Mouse (Mus musculus) liver, embryonic 12.5 days (tissue): ENCODE measurements around the gene Ecd. TPM values are rescaled to one million over a fixed set of nuclear protein-coding genes. Genes with fewer than 3 reads are reported as not detected.
A peak's percentile ranks its signal among the peaks of the same experiment; 100 is the strongest.
"Not testable (repeated sequence)": the region's sequence is repeated elsewhere in the genome, so short reads cannot be mapped to it uniquely, and the experiment has no call there.

ENCODE experiments used
- ATAC-seq: fragments of 200-750 bp; cut with Nextera tagmentation; 2 replicates; pipeline ENCODE4 v1.8.0; 2017; ENCODE audit warnings: moderate number of reproducible peaks, mild to moderate bottlenecking, moderate library complexity
- H3K27ac ChIP-seq: fragments of 300-500 bp; sonication (generic); 2 replicates; pipeline ENCODE4 v1.5.1; 2016; ENCODE audit warnings: mild to moderate bottlenecking
- H3K27me3 ChIP-seq: fragments of 300-500 bp; sonication (generic); replicated peaks from 2 replicates; pipeline ENCODE4 v1.6.1; 2016; ENCODE audit warnings: mild to moderate bottlenecking, moderate library complexity
- H3K36me3 ChIP-seq: fragments of 300-500 bp; sonication (generic); 2 replicates; pipeline ENCODE4 v1.6.1; 2016; ENCODE audit warnings: mild to moderate bottlenecking, moderate library complexity
- H3K4me1 ChIP-seq: fragments of 300-500 bp; sonication (generic); 2 replicates; pipeline ENCODE4 v1.6.1; 2016
- H3K4me2 ChIP-seq: fragments of 300-500 bp; sonication (generic); 2 replicates; pipeline ENCODE4 v1.6.1; 2016; ENCODE audit warnings: mild to moderate bottlenecking, moderate library complexity
- H3K4me3 ChIP-seq: fragments of 300-500 bp; sonication (generic); 2 replicates; pipeline ENCODE4 v1.5.1; 2016; ENCODE audit warnings: mild to moderate bottlenecking, moderate library complexity
- H3K9ac ChIP-seq: fragments of 300-500 bp; sonication (generic); 2 replicates; pipeline ENCODE4 v1.6.1; 2016; ENCODE audit warnings: mild to moderate bottlenecking, moderate library complexity
- H3K9me3 ChIP-seq: fragments of 300-500 bp; sonication (generic); replicated peaks from 2 replicates; pipeline ENCODE4 v1.6.1; 2016; ENCODE audit warnings: mild to moderate bottlenecking, moderate library complexity
- WGBS: fragments of 180-500 bp; shearing (Covaris S2); methylation state at CpG from one replicate; pipeline ENCODE4 v1.1.7; 2016; ENCODE audit not compliant: insufficient replicate concordance; 5-methylcytosine and 5-hydroxymethylcytosine counted together
- polyA plus RNA-seq: library from polyadenylated mRNA; unstranded; fragments of >200 nt; fragmentation: Nextera tagmentation; extraction: Ambion mirVana; gene quantifications from 2 replicates; pipeline ENCODE4 v1.2.1, GENCODE M21; 2016

Gene Ecd
- polyA plus RNA-seq, 1 experiment from 2014 or later, result 49.5 TPM

DNA sequence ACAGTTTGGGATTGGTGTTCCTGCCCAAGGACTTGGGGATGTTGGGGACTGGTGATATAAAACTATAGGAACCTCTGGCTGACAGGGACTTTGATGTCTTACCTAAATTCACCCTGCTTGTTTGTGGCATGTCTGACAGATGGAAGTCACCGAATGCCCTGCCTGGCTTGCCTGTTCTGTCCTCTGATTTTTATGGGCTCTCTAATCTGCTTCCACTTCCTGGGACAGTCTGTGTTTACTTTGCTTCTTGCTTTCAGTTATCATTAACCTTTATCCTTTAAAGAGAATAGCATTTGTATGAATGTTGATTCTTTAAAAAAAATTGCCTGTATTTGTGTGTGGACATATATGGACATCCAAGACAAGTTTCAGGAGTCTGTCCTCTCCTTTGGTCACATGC lies 32.8 kb downstream of the Ecd start:
- Histone ChIP-seq H3K9ac (no peak overlapping the region), H3K4me2 (no peak overlapping the region), H3K27ac (no peak overlapping the region), H3K4me3 (no peak overlapping the region), H3K9me3 (no peaks in the 10 kb centered on the region), H3K36me3 (peaks cover 46% of the 10 kb centered on the region), H3K27me3 (no peaks in the 10 kb centered on the region), H3K4me1 (no peaks in the 10 kb centered on the region)
- no peak for ATAC-seq
- 63% methylated on average over 1 of the region's 1 CpGs for WGBS

DNA sequence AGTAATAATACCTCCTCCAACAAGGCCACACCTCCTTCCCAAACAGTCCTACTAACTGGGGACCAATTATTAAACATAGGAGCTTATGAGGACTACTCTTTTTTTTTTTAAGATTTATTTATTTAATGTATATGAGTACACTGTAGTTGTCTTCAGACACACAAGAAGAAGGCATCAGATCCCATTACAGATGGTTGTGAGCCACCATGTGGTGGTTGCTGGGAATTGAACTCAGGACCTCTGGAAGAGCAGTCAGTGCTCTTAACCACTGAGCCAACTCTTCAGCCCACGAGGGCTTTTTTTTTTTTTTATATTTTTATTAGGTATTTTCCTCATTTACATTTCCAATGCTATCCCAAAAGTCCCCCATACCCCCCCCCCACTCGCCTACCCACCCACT lies 42.8 kb downstream of the Ecd start:
- not testable (repeated sequence) for H3K9ac ChIP-seq, H3K4me3 ChIP-seq, H3K9me3 ChIP-seq, H3K4me2 ChIP-seq, H3K4me1 ChIP-seq, ATAC-seq, H3K27me3 ChIP-seq, H3K27ac ChIP-seq
- peaks cover 27% of the 10 kb centered on the region for H3K36me3 ChIP-seq
- WGBS, result 78% methylated on average over 2 of the region's 2 CpGs

DNA sequence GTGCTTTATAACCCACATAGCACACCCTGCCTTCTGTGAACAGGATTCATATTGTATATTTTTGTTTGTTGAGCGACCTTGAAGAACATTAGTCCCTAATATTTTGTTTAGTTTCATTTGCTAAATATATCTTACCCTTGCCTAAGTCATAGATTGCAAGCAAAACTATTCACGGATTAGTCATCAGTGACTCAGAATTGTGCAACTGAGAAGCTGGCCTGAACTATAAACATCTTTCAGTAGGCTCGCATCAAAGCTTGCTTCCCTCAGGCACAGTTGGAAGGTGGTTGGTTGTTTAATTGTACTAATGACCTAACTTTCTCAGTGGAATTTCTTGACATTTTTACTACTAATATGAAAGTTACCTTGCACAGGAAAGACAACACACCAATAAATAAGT lies 49.8 kb downstream of the Ecd start:
- no peak for ATAC-seq
- 74% methylated on average over 3 of the region's 3 CpGs for WGBS
- Histone ChIP-seq H3K4me2 (no peak overlapping the region), H3K9me3 (no peaks in the 10 kb centered on the region), H3K27me3 (no peaks in the 10 kb centered on the region), H3K36me3 (no peaks in the 10 kb centered on the region), H3K4me1 (peaks cover 14% of the 10 kb centered on the region; the same call in 1 of the 2 replicates), H3K4me3 (no peak overlapping the region), H3K27ac (no peak overlapping the region), H3K9ac (no peak overlapping the region)

DNA sequence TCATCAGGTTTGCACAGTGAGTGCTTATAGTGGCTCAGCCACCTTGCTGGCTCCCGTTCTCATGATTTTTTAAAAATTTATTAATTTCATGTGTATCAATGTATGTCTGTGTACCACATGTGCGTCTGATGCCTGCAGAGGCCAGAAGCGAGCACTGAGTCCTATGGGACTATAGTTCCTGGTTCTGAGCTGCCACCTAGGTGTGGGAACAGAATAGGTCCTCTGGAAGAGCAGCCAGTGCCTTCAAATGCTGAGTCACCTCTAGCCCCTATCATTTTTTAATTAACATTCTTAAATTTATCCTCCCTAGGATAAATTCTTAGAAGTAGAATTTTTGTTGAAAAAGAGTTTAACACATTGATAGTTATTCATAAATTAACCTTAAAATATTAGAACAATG lies 50.3 kb downstream of the Ecd start:
- Histone ChIP-seq H3K4me3 (no peak overlapping the region), H3K27ac (no peak overlapping the region), H3K27me3 (no peaks in the 10 kb centered on the region), H3K9ac (no peak overlapping the region), H3K9me3 (no peaks in the 10 kb centered on the region), H3K4me2 (no peak overlapping the region), H3K36me3 (no peaks in the 10 kb centered on the region), H3K4me1 (peaks cover 14% of the 10 kb centered on the region; the same call in 1 of the 2 replicates)
- no peak for ATAC-seq
- 77% methylated on average over 3 of the region's 3 CpGs for WGBS

DNA sequence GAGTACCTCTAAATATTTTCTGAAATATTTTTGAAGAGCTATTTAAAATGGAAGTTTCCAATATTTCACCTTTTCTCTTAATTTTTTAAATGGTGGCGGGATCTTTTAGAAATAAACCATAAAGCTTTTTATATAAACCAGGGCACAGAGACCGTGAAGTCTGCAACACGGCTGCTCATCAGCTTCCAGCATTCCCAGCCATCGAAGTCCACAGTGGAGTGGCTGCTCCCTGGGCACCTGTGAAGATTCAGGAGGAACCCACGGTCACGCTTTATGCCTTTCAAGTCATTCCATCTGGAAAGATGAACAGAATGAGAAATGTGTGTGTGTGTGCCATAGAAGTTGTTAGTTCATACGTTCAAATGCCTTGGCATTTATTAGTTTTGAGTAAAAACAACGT lies 53.0 kb downstream of the Ecd start:
- Histone ChIP-seq H3K4me1 (peaks cover 20% of the 10 kb centered on the region), H3K27ac (no peak overlapping the region), H3K9me3 (no peaks in the 10 kb centered on the region), H3K36me3 (no peaks in the 10 kb centered on the region), H3K4me3 (peak overlapping the region; percentile 64), H3K9ac (peak overlapping the region; percentile 67), H3K27me3 (no peaks in the 10 kb centered on the region), H3K4me2 (peak overlapping the region; percentile 79)
- 35% methylated on average over 8 of the region's 8 CpGs for WGBS
- ATAC-seq, result no peak

DNA sequence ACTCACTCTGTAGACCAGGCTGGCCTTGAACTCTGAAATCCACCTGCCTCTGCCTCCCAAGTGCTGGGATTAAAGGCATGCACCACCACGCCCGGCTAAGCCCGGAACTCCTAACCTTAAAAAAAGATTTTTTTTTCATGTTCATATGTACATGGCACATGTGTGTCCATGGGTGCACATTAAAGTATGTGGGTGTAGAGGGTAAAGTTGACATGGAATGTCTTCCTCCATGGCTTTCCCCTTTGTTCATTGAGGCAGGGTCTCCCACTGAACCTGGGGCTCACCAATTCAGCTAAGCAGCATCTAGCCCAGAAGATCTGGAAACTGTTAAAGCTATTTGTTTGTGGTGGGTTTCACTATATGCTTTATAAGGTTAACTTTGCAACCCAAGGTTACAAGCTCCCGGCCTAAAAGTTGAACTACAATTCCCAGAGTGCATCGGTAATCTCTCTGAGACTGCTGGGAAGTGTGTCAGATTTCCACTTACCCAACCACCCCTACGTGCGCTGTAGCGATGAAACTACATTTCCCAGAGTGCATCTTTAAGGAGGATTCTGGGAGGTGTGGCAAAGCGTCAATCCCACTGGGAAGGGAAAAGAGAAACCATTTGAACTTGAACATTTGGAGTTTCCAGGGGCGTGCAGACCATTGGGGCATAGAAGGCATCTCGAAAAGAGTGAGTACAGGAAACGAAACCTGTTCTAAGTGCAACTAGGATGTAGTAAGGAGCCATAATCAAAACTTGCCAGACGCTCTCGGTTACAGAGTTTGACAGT lies 53.6 kb downstream of the Ecd start, which contains the start of gene Nudt13:
TSS of gene Nudt13 (plus strand) at position 581 of the 776 bp plus-strand sequence.
- no peaks in the 10 kb centered on the region for H3K27me3 ChIP-seq
- H3K4me2 ChIP-seq, result peak within 1 kb of the TSS; percentile 79
- peak within 1 kb of the TSS; percentile 67 for H3K9ac ChIP-seq
- no peaks in the 10 kb centered on the region for H3K36me3 ChIP-seq
- peak within 1 kb of the TSS; percentile 64 for H3K4me3 ChIP-seq
- WGBS, result 21% methylated on average over 14 of the region's 14 CpGs
- peaks cover 20% of the 10 kb centered on the region for H3K4me1 ChIP-seq
- no peak within 1 kb of the TSS for H3K27ac ChIP-seq
- H3K9me3 ChIP-seq, result no peaks in the 10 kb centered on the region
- peak; percentile 94 for ATAC-seq

DNA sequence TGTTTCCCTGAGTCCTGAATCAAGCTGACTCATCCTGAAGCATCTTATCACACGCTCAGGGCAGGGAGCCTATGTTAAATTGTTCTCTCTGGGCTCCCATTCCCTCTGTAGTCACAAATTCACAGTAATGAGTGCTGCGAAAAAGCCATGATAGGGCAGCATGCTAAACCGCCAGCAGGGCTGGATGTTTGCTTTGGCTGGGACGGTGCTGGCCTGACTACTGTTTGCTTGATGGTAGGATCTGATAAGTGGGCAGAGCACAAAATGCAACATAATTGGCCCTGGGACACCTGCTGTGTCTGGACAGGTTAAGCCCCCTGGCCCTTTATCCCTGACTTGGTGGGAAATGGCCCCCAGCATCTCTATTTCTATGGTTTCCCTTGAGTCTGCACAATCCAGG lies 56.5 kb downstream of the Ecd start:
- H3K36me3 ChIP-seq, result no peaks in the 10 kb centered on the region
- WGBS, result 55% methylated on average over 4 of the region's 4 CpGs
- H3K9me3 ChIP-seq, result no peaks in the 10 kb centered on the region
- ATAC-seq, result no peak
- no peak overlapping the region for H3K9ac ChIP-seq
- no peak overlapping the region for H3K4me3 ChIP-seq
- H3K27ac ChIP-seq, result no peak overlapping the region
- H3K4me2 ChIP-seq, result no peak overlapping the region
- no peaks in the 10 kb centered on the region for H3K27me3 ChIP-seq
- peaks cover 20% of the 10 kb centered on the region for H3K4me1 ChIP-seq

Other genes starting within 250 kb of the Ecd start
- 4.5 and 4.8 TPM in 2 replicates for gene Saysd1, start 209.6 kb downstream of the Ecd start, polyA plus RNA-seq
- 8.6 and 8.9 TPM in 2 replicates for gene Kcnk5, start 166.3 kb downstream of the Ecd start, polyA plus RNA-seq
- gene Kcnk16, start 78.9 kb downstream of the Ecd start, polyA plus RNA-seq, result 1.4 and 1.7 TPM in 2 replicates
- 7.8 and 9.3 TPM in 2 replicates for gene Nudt13, start 53.4 kb downstream of the Ecd start, polyA plus RNA-seq
- 14.6 TPM in 2 replicates for gene Fam149b, start within 50 bp of the Ecd start, polyA plus RNA-seq
- 146 and 147 TPM in 2 replicates for gene Dnajc9, start 40.8 kb upstream of the Ecd start, polyA plus RNA-seq
- 80.1 and 81.3 TPM in 2 replicates for gene Mrps16, start 45.5 kb upstream of the Ecd start, polyA plus RNA-seq
- gene Cfap70, start 104.1 kb upstream of the Ecd start, polyA plus RNA-seq, result 0.19 and 0.25 TPM in 2 replicates
- 49.2 and 51.4 TPM in 2 replicates for gene Anxa7, start 132.0 kb upstream of the Ecd start, polyA plus RNA-seq
- 0.48 and 0.57 TPM in 2 replicates for gene Mss51, start 148.8 kb upstream of the Ecd start, polyA plus RNA-seq
- 26.8 and 30.0 TPM in 2 replicates for gene Ppp3cb, start 198.5 kb upstream of the Ecd start, polyA plus RNA-seq